In the genomic region with DNA sequence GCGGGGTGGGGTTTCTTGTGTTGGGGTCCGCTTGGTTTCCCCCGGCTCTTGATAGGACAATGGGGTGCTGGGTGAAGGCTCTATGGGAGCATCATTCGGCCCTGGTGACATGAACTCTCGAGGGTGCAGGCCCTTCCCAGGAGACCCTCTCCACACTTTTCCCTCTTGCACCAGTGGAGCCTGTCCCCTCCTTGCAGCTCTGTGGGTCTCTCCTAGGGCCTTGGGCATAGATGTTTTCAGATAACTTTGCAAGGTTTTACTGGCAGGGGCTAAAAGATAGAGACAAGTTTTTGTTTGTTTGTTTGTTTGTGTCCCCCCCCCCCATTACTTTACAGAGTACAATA, we compare ENCODE assay signal across 8 mouse cellular contexts. TPM values are rescaled to one million over a fixed set of nuclear protein-coding genes. Genes with fewer than 3 reads are reported as not detected.
DNase-seq lines count a peak whose midpoint lies in the region; ATAC-seq and TF ChIP-seq lines count a peak whose summit lies in the region.

No protein-coding gene starts in this region.

- H3K9me3 ChIP-seq in forebrain, embryonic 13.5 days (replicated peaks) = no peaks in the 10 kb centered on the region
- H3K9me3 ChIP-seq in liver, embryonic 15.5 days (replicated peaks) = no peaks in the 10 kb centered on the region

- no peak; the same call in 1 of the 2 replicates for ATAC-seq in forebrain, embryonic 13.5 days
- peak; percentile 28; the same call in 1 of the 2 replicates for ATAC-seq in liver, embryonic 15.5 days (ENCODE audit: insufficient read depth)

- H3K27ac ChIP-seq in gastrocnemius, adult 2 months = peak overlapping the region; percentile 95
- no peak overlapping the region for H3K27ac ChIP-seq in forebrain, embryonic 13.5 days
- no peak overlapping the region for H3K27ac ChIP-seq in liver, embryonic 15.5 days (replicated peaks)

- peak overlapping the region; percentile 69 for H3ac ChIP-seq in C2C12 (ENCODE audit: control insufficient read depth, insufficient read length, low read depth)

- no peak for DNase-seq in gastrocnemius, adult 2 months
- DNase-seq in gastrocnemius, postnatal 25 days = no peak
- DNase-seq in adrenal gland, adult (ENCODE audit: inconsistent age in 2 of 2, low spot score in 1 of 2) = no peak
- DNase-seq in kidney, adult 9 months = no peak
- no peak for DNase-seq in urinary bladder, postnatal 25 days (ENCODE audit: low spot score)

- no peaks in the 10 kb centered on the region for H3K27me3 ChIP-seq in C2C12 (ENCODE audit: control insufficient read depth, insufficient read depth, insufficient read length)
- H3K27me3 ChIP-seq in forebrain, embryonic 13.5 days = no peaks in the 10 kb centered on the region
- no peaks in the 10 kb centered on the region for H3K27me3 ChIP-seq in liver, embryonic 15.5 days

- intact Hi-C loops in gastrocnemius, adult 2 months (cut with DNase I) = no loop called here

- H3K9ac ChIP-seq in forebrain, embryonic 13.5 days = peak overlapping the region; percentile 72
- H3K9ac ChIP-seq in liver, embryonic 15.5 days = peak overlapping the region; percentile 44

- H3K4me2 ChIP-seq in forebrain, embryonic 13.5 days = peak overlapping the region; percentile 87
- peak overlapping the region; percentile 76 for H3K4me2 ChIP-seq in liver, embryonic 15.5 days

- no peaks in the 10 kb centered on the region for H3K79me3 ChIP-seq in C2C12 (ENCODE audit: low read depth)

- 3% methylated on average over 5 of the region's 5 CpGs for WGBS in forebrain, embryonic 13.5 days
- 4% methylated on average over 5 of the region's 5 CpGs for WGBS in liver, embryonic 15.5 days (ENCODE audit: insufficient replicate concordance)

- TF ChIP-seq CTCF in gastrocnemius, adult 2 months (IDR thresholded peaks at IDR 0.05) = no peak
- no peak for TF ChIP-seq CTCF in C2C12 (IDR thresholded peaks at IDR 0.05; ENCODE audit: control insufficient read depth, insufficient read depth, insufficient read length)

- H3K79me2 ChIP-seq in C2C12 (ENCODE audit: control insufficient read depth, insufficient read depth) = no peaks in the 10 kb centered on the region

- H3K4me3 ChIP-seq in gastrocnemius, adult 2 months = peak overlapping the region; percentile 95
- H3K4me3 ChIP-seq in C2C12 (ENCODE audit: insufficient read depth, poor library complexity, severe bottlenecking) = peak overlapping the region; percentile 45
- peak overlapping the region; percentile 58 for H3K4me3 ChIP-seq in forebrain, embryonic 13.5 days
- H3K4me3 ChIP-seq in liver, embryonic 15.5 days (replicated peaks) = peak overlapping the region; percentile 65

- H3K36me3 ChIP-seq in C2C12 (ENCODE audit: control insufficient read depth, insufficient read depth) = no peaks in the 10 kb centered on the region
- no peaks in the 10 kb centered on the region for H3K36me3 ChIP-seq in forebrain, embryonic 13.5 days (ENCODE audit: poor library complexity, severe bottlenecking)
- no peaks in the 10 kb centered on the region for H3K36me3 ChIP-seq in liver, embryonic 15.5 days (replicated peaks)

- peaks cover 11% of the 10 kb centered on the region for H3K4me1 ChIP-seq in forebrain, embryonic 13.5 days
- peaks cover 7% of the 10 kb centered on the region; the same call in 1 of the 2 replicates for H3K4me1 ChIP-seq in liver, embryonic 15.5 days (replicated peaks)

TF ChIP-seq in C2C12, 6 proteins besides CTCF, POLR2A, EP300 and RAD21:
- no peak for TF ChIP-seq MAX (IDR thresholded peaks at IDR 0.05)
- TF ChIP-seq CEBPB (IDR thresholded peaks at IDR 0.05; ENCODE audit: low read depth) = no peak
- no peak for TF ChIP-seq USF1 (IDR thresholded peaks at IDR 0.05; ENCODE audit: low read depth)
- TF ChIP-seq MYOG (IDR thresholded peaks at IDR 0.05; ENCODE audit: control insufficient read depth, extremely low read depth, insufficient read length) = no peak
- no peak for TF ChIP-seq FOSL1 (IDR thresholded peaks at IDR 0.05; ENCODE audit: insufficient read depth, low read length, poor library complexity, severe bottlenecking)
- TF ChIP-seq MYOD1 (IDR thresholded peaks at IDR 0.05; ENCODE audit: control insufficient read depth, insufficient read length, low read depth) = no peak

RNA-seq across cellular contexts. Expression of a gene that starts 0.9 kb away (rescaled TPM):
- total RNA-seq in gastrocnemius, adult 2 months (2021) = 1 to 10 TPM; 2.7 to 3.3 TPM
- 1 to 10 TPM; 3.1 to 3.7 TPM for total RNA-seq in gastrocnemius, postnatal 25 days (2021)
- 1.8 TPM for polyA plus RNA-seq in C2C12 (2012; fragmentation: generic; extraction: Trizol)
- polyA plus RNA-seq in forebrain, embryonic 13.5 days (2015; fragmentation: Nextera tagmentation; extraction: Ambion mirVana) = 1.2 and 1.3 TPM in 2 replicates
- 0.82 and 0.89 TPM in 2 replicates for polyA plus RNA-seq in liver, embryonic 15.5 days (2015; fragmentation: Nextera tagmentation; extraction: Ambion mirVana)

Comparison
In these comparisons a context has a peak if more than half of its experiments do, and no peak if none do; other contexts are left out.
1. H3K4me3 ChIP-seq: peak in every context shown above with its lines; median percentile 95 in gastrocnemius, adult 2 months; 65 in liver, embryonic 15.5 days; 58 in forebrain, embryonic 13.5 days; 45 in C2C12.